ENCODE assay signal across 13 mouse cellular contexts in genomic region chr9:101401416-101401815, GRCm38 (mm10).
"Had no signal": no experiment of that assay in that cellular context is flagged by ENCODE, and none has a peak within 500 bp of the region (broad histone marks: within the 10 kb centered on the region; RNA-seq: fewer than 3 reads in every experiment).

No protein-coding gene starts in this region.

- H3K36me3 ChIP-seq: limb, embryonic 15.5 days; liver, embryonic 12.5 days; midbrain, embryonic 12.5 days; neural tube, embryonic 13.5 days had no signal

- H3K27ac ChIP-seq: limb, embryonic 15.5 days; liver, embryonic 12.5 days; midbrain, embryonic 12.5 days; neural tube, embryonic 13.5 days had no signal

- DNase-seq: kidney, postnatal 14 days; layer of hippocampus, adult 9-11 months; layer of hippocampus, postnatal 36 days; retina, postnatal 1 day; right cerebral cortex, postnatal 4 days; spleen, adult 18-20 months; thymus, postnatal 36 days had no signal

- H3K4me1 ChIP-seq: liver, embryonic 12.5 days had no signal

- H3K27me3 ChIP-seq: liver, embryonic 12.5 days; midbrain, embryonic 12.5 days; neural tube, embryonic 13.5 days had no signal

- ATAC-seq: intestine, embryonic 16.5 days; liver, embryonic 12.5 days; midbrain, embryonic 16.5 days had no signal

- H3K4me2 ChIP-seq: limb, embryonic 15.5 days; liver, embryonic 12.5 days; midbrain, embryonic 12.5 days; neural tube, embryonic 13.5 days had no signal

- H3K9me3 ChIP-seq: limb, embryonic 15.5 days; liver, embryonic 12.5 days; midbrain, embryonic 12.5 days; neural tube, embryonic 13.5 days had no signal

- H3K9ac ChIP-seq: limb, embryonic 15.5 days; liver, embryonic 12.5 days; midbrain, embryonic 12.5 days; neural tube, embryonic 13.5 days had no signal

- H3K4me3 ChIP-seq: limb, embryonic 15.5 days; liver, embryonic 12.5 days; midbrain, embryonic 12.5 days; neural tube, embryonic 13.5 days had no signal
